ENCODE assay signal across 26 mouse cellular contexts in the genomic region with DNA sequence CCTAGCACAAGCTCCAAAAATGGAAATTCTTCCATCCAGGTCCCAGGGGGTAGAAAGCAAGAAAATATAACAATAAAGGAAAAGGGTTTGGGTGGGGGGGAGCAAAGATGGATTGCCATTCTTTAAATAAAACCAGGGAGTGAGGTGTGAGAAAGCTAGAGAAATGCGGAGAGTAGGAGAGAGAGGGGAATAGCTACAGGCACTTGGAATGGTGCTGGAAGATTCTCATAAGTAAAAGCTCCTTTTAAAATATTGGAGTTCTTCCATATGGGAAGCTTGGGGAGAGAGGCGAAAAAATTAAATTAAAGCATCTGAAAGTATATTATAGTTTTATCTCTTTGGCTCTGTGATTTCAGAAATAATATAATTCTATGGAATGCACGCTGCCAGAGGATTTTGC.
"Had no signal": no experiment of that assay in that cellular context is flagged by ENCODE, and none has a peak within 500 bp of the region (broad histone marks: within the 10 kb centered on the region; RNA-seq: fewer than 3 reads in every experiment).

No protein-coding gene starts in this region.

- H3K4me1 ChIP-seq: heart, embryonic 13.5 days; heart, embryonic 15.5 days; hindbrain, embryonic 13.5 days; hindbrain, embryonic 15.5 days; limb, embryonic 10.5 days; limb, embryonic 12.5 days; liver, embryonic 13.5 days; liver, embryonic 15.5 days had no signal

- H3K4me3 ChIP-seq: heart, adult 2 months; heart, embryonic 13.5 days; heart, embryonic 15.5 days; hindbrain, embryonic 13.5 days; hindbrain, embryonic 15.5 days; layer of hippocampus, adult 2 months; limb, embryonic 10.5 days; limb, embryonic 12.5 days; liver, embryonic 13.5 days; liver, embryonic 15.5 days had no signal

- H3K4me2 ChIP-seq: heart, embryonic 11.5 days; heart, embryonic 13.5 days; heart, embryonic 15.5 days; hindbrain, embryonic 13.5 days; hindbrain, embryonic 15.5 days; limb, embryonic 12.5 days; liver, embryonic 11.5 days; liver, embryonic 13.5 days; liver, embryonic 15.5 days had no signal

- ATAC-seq: hindbrain, postnatal 0 days; intestine, embryonic 16.5 days; liver, postnatal 0 days had no signal

- DNase-seq: gastrocnemius, postnatal 14 days; gastrocnemius, postnatal 36 days; heart, adult 2 months; heart, postnatal 14 days; heart, postnatal 36 days; kidney, adult 11 months; kidney, adult 2 months; kidney, adult 9 months; kidney, postnatal 10 days; kidney, postnatal 25 days; kidney, postnatal 4 days; liver; liver, embryonic 13.5 days; liver, postnatal 0 days had no signal

- H3K27me3 ChIP-seq: heart, embryonic 13.5 days; heart, embryonic 15.5 days; hindbrain, embryonic 13.5 days; hindbrain, embryonic 15.5 days; limb, embryonic 12.5 days; liver, embryonic 13.5 days; liver, embryonic 15.5 days had no signal

- H3K27ac ChIP-seq: heart, adult 2 months; heart, embryonic 13.5 days; heart, embryonic 15.5 days; hindbrain, embryonic 13.5 days; hindbrain, embryonic 15.5 days; hindbrain, postnatal 0 days; layer of hippocampus, adult 2 months; limb, embryonic 10.5 days; limb, embryonic 12.5 days; liver, embryonic 13.5 days; liver, embryonic 15.5 days had no signal

- H3K9ac ChIP-seq: heart, embryonic 13.5 days; heart, embryonic 15.5 days; hindbrain, embryonic 13.5 days; hindbrain, embryonic 15.5 days; limb, embryonic 12.5 days; liver, embryonic 13.5 days; liver, embryonic 15.5 days; liver, postnatal 0 days had no signal

- H3K36me3 ChIP-seq: heart, embryonic 13.5 days; heart, embryonic 15.5 days; hindbrain, embryonic 13.5 days; hindbrain, embryonic 15.5 days; limb, embryonic 10.5 days; limb, embryonic 12.5 days; liver, embryonic 13.5 days; liver, embryonic 15.5 days had no signal

- H3K9me3 ChIP-seq: heart, embryonic 13.5 days; heart, embryonic 15.5 days; hindbrain, embryonic 13.5 days; hindbrain, embryonic 15.5 days; limb, embryonic 10.5 days; limb, embryonic 12.5 days; liver, embryonic 13.5 days; liver, embryonic 15.5 days had no signal
